Mouse (Mus musculus) layer of hippocampus, postnatal 14 days (tissue): ENCODE data around the gene Sh3rf3. TPM values are rescaled to one million over a fixed set of nuclear protein-coding genes. Genes with fewer than 3 reads are reported as not detected.
A peak's percentile ranks its signal among the peaks of the same experiment; 100 is the strongest.

Experiments
- DNase-seq, 2 experiments: peaks; one replicate each; pipeline ENCODE4 v3.0.0; 2021 to 2022; ENCODE audit warnings: low spot score in 2 of 2, mixed read lengths in 1 of 2
- total RNA-seq, 2 experiments: library from RNA; stranded (reverse); gene quantifications; 2 replicates each; pipeline ENCODE4 v1.2.3; 2021

Sh3rf3 gene
- total RNA-seq, 2 experiments from 2014 or later: 43.2 to 45.4 TPM

- DNase-seq: no peak
Observed at GRCm38 (mm10) chr10:58915301-58916245, 102.4 kb downstream of the Sh3rf3 start.

GRCm38 (mm10) chr10:58921643-58922188 lies 108.6 kb downstream of the Sh3rf3 start:
- DNase-seq: no peak

DNA sequence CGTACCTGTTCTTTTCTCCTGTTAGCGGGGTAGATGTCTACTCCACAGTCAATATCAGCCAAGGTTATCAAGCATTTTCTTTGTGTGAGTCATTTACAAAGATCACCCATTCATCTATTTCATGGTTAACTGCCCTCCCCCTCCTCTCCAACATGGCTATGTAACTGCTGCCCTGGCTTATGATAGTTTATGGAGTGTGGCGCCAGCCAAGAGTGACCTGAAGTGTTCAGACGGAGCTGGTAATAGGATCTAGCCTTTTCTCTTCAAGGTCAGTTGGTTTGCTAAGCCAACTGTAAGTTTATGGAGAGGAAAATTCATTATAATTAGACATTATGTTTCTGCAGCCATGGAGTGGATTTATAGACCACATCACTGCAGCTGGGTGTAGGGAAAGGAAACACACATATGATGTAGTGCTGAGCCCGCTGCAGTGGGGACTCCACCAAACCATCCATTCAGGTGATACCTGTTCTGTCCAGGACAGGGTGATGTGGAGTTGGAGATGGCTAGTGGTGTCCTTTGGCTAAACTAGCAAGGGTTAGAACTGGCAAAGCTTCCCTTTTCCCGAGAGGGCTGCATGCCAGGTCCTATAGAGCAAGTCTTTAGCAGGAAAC lies 109.2 kb downstream of the Sh3rf3 start:
- DNase-seq: no peak

- no peak for DNase-seq
Observed at GRCm38 (mm10) chr10:58922993-58923392, 109.8 kb downstream of the Sh3rf3 start.

DNA sequence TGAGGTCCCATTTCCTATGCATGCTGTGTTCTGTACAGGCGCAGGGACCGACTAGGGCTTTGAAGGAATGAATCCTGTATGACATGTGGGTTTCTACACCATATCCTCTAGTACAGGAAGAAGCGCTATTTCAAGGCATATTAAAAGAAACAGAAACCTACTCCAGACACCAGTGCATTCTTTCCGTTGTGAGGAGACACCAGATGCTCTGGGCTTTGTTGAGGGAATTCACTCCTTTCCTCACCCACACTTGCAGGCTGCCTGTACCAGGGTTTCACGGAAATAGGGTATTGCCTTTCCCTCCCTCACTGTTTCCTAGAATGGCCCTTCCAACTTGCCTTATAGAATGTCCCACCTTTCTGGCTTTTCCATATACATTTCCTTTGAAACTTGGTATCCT lies 113.4 kb downstream of the Sh3rf3 start:
- DNase-seq: peak in 1 of 2 experiments; percentile 47

DNA sequence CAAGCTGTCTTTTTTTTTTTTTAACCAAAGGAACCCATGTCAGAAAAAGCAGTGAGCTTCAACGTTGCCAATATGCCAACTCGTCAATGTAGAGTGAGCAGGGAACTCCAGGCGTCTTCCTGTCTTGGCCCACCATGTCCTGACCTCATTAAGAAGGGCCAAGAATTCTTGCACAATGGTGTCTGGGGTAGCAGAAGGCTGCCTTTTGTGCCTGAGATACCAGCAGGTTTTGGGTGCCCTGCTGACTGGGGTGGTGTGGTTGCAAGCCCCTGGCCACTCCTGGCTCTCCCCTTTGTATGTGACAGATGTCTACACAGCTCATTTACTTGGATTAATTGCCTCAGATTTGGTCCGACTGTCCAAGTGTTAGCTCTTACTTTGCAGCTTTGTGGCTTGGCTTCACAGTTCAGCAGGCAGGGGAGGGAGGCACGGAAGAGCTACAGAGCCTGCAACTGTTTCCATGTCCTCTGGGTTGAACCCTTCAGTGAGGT lies 115.8 kb downstream of the Sh3rf3 start:
- DNase-seq: peak in 1 of 2 experiments; percentile 44

DNA sequence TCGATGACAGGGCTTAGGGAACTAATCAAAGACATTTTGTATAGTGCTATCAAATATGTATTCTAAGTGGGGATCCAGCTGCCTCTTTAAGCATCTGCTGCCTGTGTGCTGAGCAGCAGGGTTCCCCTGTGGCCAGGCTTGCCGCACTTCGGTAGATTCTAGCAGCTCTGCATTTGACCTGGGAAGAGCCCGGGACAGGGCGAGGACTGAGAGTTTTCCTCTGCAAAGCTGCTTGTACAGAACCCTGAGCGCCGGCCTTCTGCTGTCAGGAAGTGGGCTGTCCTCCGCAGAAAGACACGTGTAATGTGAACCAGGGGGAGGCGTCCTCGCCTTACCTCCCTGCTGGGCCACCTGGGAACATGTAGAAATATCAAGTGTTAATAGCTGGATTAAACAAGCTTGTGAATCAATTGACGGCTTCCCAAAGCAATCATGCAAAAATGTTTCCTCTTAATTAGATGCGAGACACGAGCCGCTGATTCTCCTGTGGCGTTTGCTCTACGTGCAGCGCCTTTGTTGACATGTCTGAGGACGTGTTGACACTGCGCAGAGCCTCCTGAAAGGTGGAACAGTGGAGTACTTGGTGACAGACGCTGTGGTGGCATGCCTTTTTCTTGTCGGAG lies 119.1 kb downstream of the Sh3rf3 start:
- DNase-seq: no peak

- no peak for DNase-seq
Observed at GRCm38 (mm10) chr10:58935606-58936005, 122.4 kb downstream of the Sh3rf3 start.

- DNase-seq: peak in 1 of 2 experiments; percentile 78
Observed at GRCm38 (mm10) chr10:58936441-58936860, 123.3 kb downstream of the Sh3rf3 start.

DNA sequence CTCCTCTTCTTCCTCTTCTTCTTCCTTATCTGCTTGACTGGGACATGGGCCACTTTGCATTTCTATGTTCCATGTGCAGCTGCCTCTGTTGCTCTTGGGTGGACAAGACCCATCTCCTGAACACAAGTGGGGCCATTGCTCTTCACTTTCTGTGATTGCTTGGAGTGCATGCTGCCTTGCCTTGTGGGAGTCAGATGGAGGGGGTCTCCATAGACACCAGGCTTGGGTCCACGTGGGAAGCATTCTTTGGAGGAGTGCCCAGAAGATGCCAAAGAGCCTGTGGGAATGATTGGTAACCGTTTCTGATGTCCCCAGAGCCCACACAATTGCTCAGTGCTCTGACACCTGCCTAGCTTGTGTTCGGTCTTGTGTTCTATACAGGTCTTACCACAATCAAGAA lies 124.4 kb downstream of the Sh3rf3 start:
- peak in 1 of 2 experiments; percentile 36 for DNase-seq

GRCm38 (mm10) chr10:58942819-58943218 lies 129.7 kb downstream of the Sh3rf3 start:
- DNase-seq: no peak

GRCm38 (mm10) chr10:58943661-58944400 lies 130.7 kb downstream of the Sh3rf3 start:
- DNase-seq: no peak

DNA sequence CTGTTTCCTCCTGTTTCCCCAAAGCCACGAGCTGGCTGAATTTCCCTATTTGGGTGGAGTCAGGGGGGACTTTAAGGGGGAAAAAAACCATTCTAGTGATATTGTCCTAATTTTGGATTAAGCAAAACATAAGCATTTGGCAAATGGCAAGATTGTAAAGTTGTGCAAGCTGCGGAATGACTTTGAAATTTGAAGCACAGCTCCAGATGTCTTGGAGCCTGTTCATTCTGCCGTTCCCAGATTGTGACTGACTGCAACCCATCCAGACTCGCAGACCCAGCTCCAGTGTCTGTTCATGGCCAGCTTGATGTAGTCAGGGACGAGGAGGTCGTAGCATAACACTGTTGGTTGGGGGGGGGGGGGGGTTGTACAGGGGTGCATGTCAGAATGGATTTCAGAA lies 131.8 kb downstream of the Sh3rf3 start:
- peak in 1 of 2 experiments; percentile 29 for DNase-seq

- DNase-seq: no peak
Observed at GRCm38 (mm10) chr10:58949770-58950638, 136.8 kb downstream of the Sh3rf3 start.

GRCm38 (mm10) chr10:58960193-58960592 lies 147.0 kb downstream of the Sh3rf3 start:
- no peak for DNase-seq

DNA sequence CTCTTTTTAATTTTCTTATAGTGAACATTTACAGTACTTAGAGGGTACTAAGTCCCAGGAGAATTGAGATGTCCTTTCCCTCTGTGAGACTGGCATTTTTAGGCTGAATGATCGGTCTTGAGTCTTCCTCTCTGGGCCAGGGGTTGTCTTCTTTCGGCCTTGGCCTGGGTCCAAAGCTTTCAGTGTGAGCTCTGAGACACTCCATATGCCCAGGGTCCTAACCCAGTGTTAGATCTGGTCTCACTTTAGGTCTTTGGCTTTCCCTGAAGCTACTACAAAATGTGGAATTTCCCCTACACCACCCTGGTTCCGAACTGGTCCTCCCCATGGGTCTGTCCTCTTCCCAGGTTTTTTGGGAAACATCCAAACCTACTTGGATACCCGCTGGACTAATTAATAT lies 155.1 kb downstream of the Sh3rf3 start:
- DNase-seq: no peak

DNA sequence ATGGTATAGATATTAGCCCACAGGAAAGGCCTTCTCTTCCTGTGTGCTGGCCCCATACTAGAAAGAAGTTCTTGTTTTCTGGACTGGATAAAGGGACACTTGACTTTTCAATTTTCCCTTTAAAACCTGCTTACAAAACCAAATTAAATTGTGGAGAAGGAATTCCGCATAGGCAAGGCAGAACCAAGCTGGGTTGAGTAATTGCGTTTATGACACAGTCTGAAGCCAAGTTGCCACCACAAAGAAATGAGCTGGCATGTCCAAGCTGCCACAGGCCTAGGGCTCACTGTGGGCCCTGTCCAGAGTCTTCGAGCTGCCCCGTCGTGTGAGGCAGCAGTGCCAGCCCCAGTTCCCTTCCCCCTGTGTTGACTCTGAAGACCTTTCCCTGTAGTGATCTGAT lies 156.2 kb downstream of the Sh3rf3 start:
- DNase-seq: no peak

GRCm38 (mm10) chr10:58972115-58972514 lies 159.0 kb downstream of the Sh3rf3 start:
- DNase-seq: no peak

DNA sequence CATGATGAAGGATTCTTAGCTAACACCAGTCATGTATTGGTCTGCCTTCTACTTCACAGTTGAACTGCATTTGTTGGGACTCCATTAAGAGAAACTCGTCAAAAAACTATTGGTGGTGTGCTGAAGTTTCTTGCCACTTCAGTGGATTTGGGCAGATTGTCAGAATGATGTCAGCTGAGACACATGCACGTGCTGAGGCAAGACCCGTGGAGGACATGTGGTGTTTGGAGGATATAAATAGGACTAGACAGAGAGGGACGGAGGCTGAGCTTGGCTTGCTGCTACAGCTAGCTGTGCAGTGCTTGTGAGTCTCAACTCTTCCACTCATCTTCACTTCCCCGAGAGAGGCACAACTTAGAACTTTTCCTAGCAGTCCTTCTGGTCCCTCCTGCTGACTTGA lies 161.0 kb downstream of the Sh3rf3 start:
- no peak for DNase-seq
